Mouse (Mus musculus): ENCODE data around the gene Tinf2.

Gene Tinf2

GRCm38 (mm10) chr14:55706051-55706600 lies 24.5 kb upstream of the Tinf2 start:
- DNase-seq (ENCODE audit: low spot score in 2 of 2) = no peak

- DNase-seq (ENCODE audit: low spot score in 2 of 2) = no peak
These were observed 21.1 kb upstream of the Tinf2 start for GRCm38 (mm10) chr14:55702761-55703160.

GRCm38 (mm10) chr14:55701131-55701530 lies 19.5 kb upstream of the Tinf2 start:
- no peak for DNase-seq (ENCODE audit: low spot score in 2 of 2)

- no peak for DNase-seq (ENCODE audit: low spot score in 2 of 2)
These were observed 15.6 kb upstream of the Tinf2 start for GRCm38 (mm10) chr14:55697226-55697625.

GRCm38 (mm10) chr14:55689433-55689832 lies 7.8 kb upstream of the Tinf2 start:
- no peak for DNase-seq (ENCODE audit: low spot score in 2 of 2)

- no peak for DNase-seq (ENCODE audit: low spot score in 2 of 2)
These were observed 486 bp upstream of the Tinf2 start for GRCm38 (mm10) chr14:55682118-55682493.

GRCm38 (mm10) chr14:55677615-55678014 lies 4.0 kb downstream of the Tinf2 start:
- DNase-seq (ENCODE audit: low spot score in 2 of 2) = no peak

GRCm38 (mm10) chr14:55672741-55673060 lies 8.9 kb downstream of the Tinf2 start:
- no peak for DNase-seq (ENCODE audit: low spot score in 2 of 2)

- DNase-seq (ENCODE audit: low spot score in 2 of 2) = peak; percentile 86 to 90
These were observed 9.5 kb downstream of the Tinf2 start, which contains the start of the genes Gmpr2 and Nedd8 for GRCm38 (mm10) chr14:55671833-55672740. TSS of gene Gmpr2 (plus strand) at chr14:55671941. TSS of gene Nedd8 (minus strand) at chr14:55672124.

- no peak for DNase-seq (ENCODE audit: low spot score in 2 of 2)
These were observed 10.2 kb downstream of the Tinf2 start for GRCm38 (mm10) chr14:55671486-55671832.

- DNase-seq (ENCODE audit: low spot score in 2 of 2) = no peak
These were observed 21.0 kb downstream of the Tinf2 start for GRCm38 (mm10) chr14:55660636-55661035.

- peak; percentile 78 to 89 for DNase-seq (ENCODE audit: low spot score in 2 of 2)
These were observed 21.6 kb downstream of the Tinf2 start, which contains the start of gene Mdp1 for GRCm38 (mm10) chr14:55659960-55660573. TSS of gene Mdp1 (minus strand) at chr14:55660508.

- no peak for DNase-seq (ENCODE audit: low spot score in 2 of 2)
These were observed 23.6 kb downstream of the Tinf2 start for GRCm38 (mm10) chr14:55658011-55658410.

- DNase-seq (ENCODE audit: low spot score in 2 of 2) = no peak
These were observed 24.7 kb downstream of the Tinf2 start for GRCm38 (mm10) chr14:55656935-55657334.

- no peak for DNase-seq (ENCODE audit: low spot score in 2 of 2)
These were observed 30.1 kb downstream of the Tinf2 start for GRCm38 (mm10) chr14:55651528-55651927.

- no peak for DNase-seq (ENCODE audit: low spot score in 2 of 2)
These were observed 31.7 kb downstream of the Tinf2 start, which contains the start of gene Tssk4 for GRCm38 (mm10) chr14:55649884-55650283. TSS of gene Tssk4 (plus strand) at chr14:55650184.

- DNase-seq (ENCODE audit: low spot score in 2 of 2) = peak in 1 of 2 experiments; percentile 63
These were observed 37.2 kb downstream of the Tinf2 start for GRCm38 (mm10) chr14:55644261-55644888.

GRCm38 (mm10) chr14:55643060-55643907 lies 38.3 kb downstream of the Tinf2 start, which contains the start of gene Tm9sf1:
TSS of gene Tm9sf1 (minus strand) at chr14:55643806.
- DNase-seq (ENCODE audit: low spot score in 2 of 2) = peak; percentile 83 to 94

- no peak for DNase-seq (ENCODE audit: low spot score in 2 of 2)
These were observed 39.0 kb downstream of the Tinf2 start for GRCm38 (mm10) chr14:55642679-55643059.

- DNase-seq (ENCODE audit: low spot score in 2 of 2) = no peak
These were observed 40.3 kb downstream of the Tinf2 start for GRCm38 (mm10) chr14:55641291-55641690.

- no peak for DNase-seq (ENCODE audit: low spot score in 2 of 2)
These were observed 40.8 kb downstream of the Tinf2 start for GRCm38 (mm10) chr14:55640816-55641215.

All from spleen, postnatal 4 days (tissue).